Comparison of ENCODE assay signal across 26 mouse cellular contexts in genomic region chr10:25369691-25370090, GRCm38 (mm10). TPM values are rescaled to one million over a fixed set of nuclear protein-coding genes. Genes with fewer than 3 reads are reported as not detected.
DNase-seq lines count a peak whose midpoint lies in the region; ATAC-seq and TF ChIP-seq lines count a peak whose summit lies in the region.
"Had no signal": no experiment of that assay in that cellular context is flagged by ENCODE, and none has a peak within 500 bp of the region (broad histone marks: within the 10 kb centered on the region; RNA-seq: fewer than 3 reads in every experiment).

No protein-coding gene starts in this region.

- no peaks in the 10 kb centered on the region for H3K9me3 ChIP-seq in heart, embryonic 13.5 days
- no peaks in the 10 kb centered on the region for H3K9me3 ChIP-seq in limb, embryonic 10.5 days (replicated peaks)
- H3K9me3 ChIP-seq: G1E; liver, embryonic 12.5 days; stomach, embryonic 15.5 days had no signal

- no peak for TF ChIP-seq CTCF in thymus, adult 2 months (IDR thresholded peaks at IDR 0.05; ENCODE audit: borderline replicate concordance, control insufficient read depth, extremely low read depth, insufficient read depth, low read length, poor library complexity)

- no peak for DNase-seq in heart, adult 18-20 months
- DNase-seq in thymus, adult 2 months, result no peak
- DNase-seq in thymus, postnatal 14 days, result no peak
- no peak for DNase-seq in limb, embryonic 10.5 days (ENCODE audit: low spot score)
- DNase-seq in frontal cortex, postnatal 25 days (ENCODE audit: low spot score in 2 of 2), result no peak
- DNase-seq in cerebellum, adult 18-20 months, result no peak
- DNase-seq: adrenal gland, adult 2 months; cerebellum, adult 11-12 months; cerebellum, postnatal 25 days; embryo, embryonic 11 days; gastrocnemius, postnatal 14 days; heart, adult 2 months; kidney, adult 9 months; kidney, postnatal 14 days; lung, adult 2 months; lung, postnatal 36 days; right cerebral cortex, adult 18-20 months; right cerebral cortex, postnatal 4 days had no signal

- H3K4me1 ChIP-seq in heart, embryonic 13.5 days, result peaks cover 91% of the 10 kb centered on the region
- peaks cover 8% of the 10 kb centered on the region for H3K4me1 ChIP-seq in thymus, adult 2 months (replicated peaks; ENCODE audit: control insufficient read depth, insufficient read depth, low read length)
- H3K4me1 ChIP-seq in limb, embryonic 10.5 days, result peaks cover 91% of the 10 kb centered on the region

- TF ChIP-seq POLR2A in thymus, adult 2 months (IDR thresholded peaks at IDR 0.05; ENCODE audit: control insufficient read depth, extremely low read depth, insufficient read depth, low read length, poor library complexity), result no peak

- ATAC-seq in heart, embryonic 13.5 days (ENCODE audit: extremely low read depth, insufficient number of reproducible peaks, low FRiP score, low TSS enrichment), result no peak
- ATAC-seq: hindbrain, postnatal 0 days; intestine, embryonic 16.5 days; liver, embryonic 12.5 days; Patski had no signal

- no peaks in the 10 kb centered on the region for H3K27me3 ChIP-seq in heart, embryonic 13.5 days (replicated peaks)
- H3K27me3 ChIP-seq in thymus, adult 2 months (ENCODE audit: control insufficient read depth, insufficient read depth, low read length), result no peaks in the 10 kb centered on the region
- H3K27me3 ChIP-seq in limb, embryonic 10.5 days (ENCODE audit: low read depth, poor library complexity, severe bottlenecking), result no peaks in the 10 kb centered on the region
- H3K27me3 ChIP-seq: liver, embryonic 12.5 days; Patski; stomach, embryonic 15.5 days had no signal

- 0 out of 2 replicates have a peak overlapping the region, but pooled peaks have one; percentile 5 for H3K4me2 ChIP-seq in heart, embryonic 13.5 days
- H3K4me2 ChIP-seq: liver, embryonic 12.5 days; stomach, embryonic 15.5 days had no signal

- no peak overlapping the region for H3K9ac ChIP-seq in heart, embryonic 13.5 days
- H3K9ac ChIP-seq: liver, embryonic 12.5 days; stomach, embryonic 15.5 days had no signal

- H3K27ac ChIP-seq in heart, embryonic 13.5 days (replicated peaks), result peak overlapping the region; percentile 39; the same call in 1 of the 2 replicates
- peak overlapping the region; percentile 45; the same call in 1 of the 2 replicates for H3K27ac ChIP-seq in thymus, adult 2 months (ENCODE audit: control insufficient read depth, insufficient read depth, low read length)
- peak overlapping the region; percentile 44; the same call in 1 of the 2 replicates for H3K27ac ChIP-seq in limb, embryonic 10.5 days
- H3K27ac ChIP-seq: heart, adult 2 months; hindbrain, postnatal 0 days; layer of hippocampus, adult 2 months; liver, embryonic 12.5 days; stomach, embryonic 15.5 days had no signal

- no peaks in the 10 kb centered on the region for H3K36me3 ChIP-seq in heart, embryonic 13.5 days
- no peaks in the 10 kb centered on the region for H3K36me3 ChIP-seq in thymus, adult 2 months (ENCODE audit: control insufficient read depth, insufficient read depth, low read length)
- no peaks in the 10 kb centered on the region for H3K36me3 ChIP-seq in limb, embryonic 10.5 days
- H3K36me3 ChIP-seq: G1E; liver, embryonic 12.5 days; stomach, embryonic 15.5 days had no signal

- 70% methylated on average over 9 of the region's 9 CpGs for WGBS in heart, embryonic 13.5 days
- WGBS in thymus, adult 2 months, result 91% methylated on average over 9 of the region's 9 CpGs
- 89% methylated on average over 9 of the region's 9 CpGs for WGBS in limb, embryonic 10.5 days

- H3K4me3 ChIP-seq in heart, embryonic 13.5 days, result no peak overlapping the region
- H3K4me3 ChIP-seq in thymus, adult 2 months (ENCODE audit: control insufficient read depth, insufficient read depth, low read length), result no peak overlapping the region
- no peak overlapping the region for H3K4me3 ChIP-seq in limb, embryonic 10.5 days
- H3K4me3 ChIP-seq: heart, adult 2 months; layer of hippocampus, adult 2 months; liver, embryonic 12.5 days; stomach, embryonic 15.5 days had no signal

RNA-seq across cellular contexts. Expression of gene Epb41l2, which starts 10.1 kb away (rescaled TPM):
- 42.9 and 45.8 TPM in 2 replicates for polyA plus RNA-seq in heart, embryonic 13.5 days (2015; fragmentation: Nextera tagmentation; extraction: Ambion mirVana)
- total RNA-seq in heart, adult 18-20 months (2021), result 10 to 100 TPM; 38.5 to 38.7 TPM
- 47.5 and 52.5 TPM in 2 replicates for polyA plus RNA-seq in thymus, adult 2 months (2012; rRNA removed)
- polyA plus RNA-seq in limb, embryonic 10.5 days (2016; fragmentation: Nextera tagmentation; extraction: Ambion mirVana), result 54.0 and 79.4 TPM in 2 replicates
- polyA plus RNA-seq: G1E had no signal
